Mouse (Mus musculus) ES-E14 (cell line): ENCODE results near the gene Hecw2.

Experiments
- CHD2 ChIP-seq: IDR thresholded peaks from 2 replicates; pipeline ENCODE4 v1.6.1; 2014; ENCODE audit warnings: mild to moderate bottlenecking, low read depth, low read length, inconsistent platforms
- HCFC1 ChIP-seq: IDR thresholded peaks from 2 replicates; pipeline ENCODE4 v1.6.1; 2012; ENCODE audit warnings: low read length, inconsistent platforms, borderline replicate concordance; ENCODE audit not compliant: insufficient read depth
- MAFK ChIP-seq: IDR thresholded peaks from 2 replicates; pipeline ENCODE4 v1.6.1; 2014; ENCODE audit warnings: mild to moderate bottlenecking, low read depth, low read length, inconsistent platforms; ENCODE audit not compliant: insufficient read depth
- ZC3H11A ChIP-seq: IDR thresholded peaks from 2 replicates; pipeline ENCODE4 v1.6.1; 2012; ENCODE audit warnings: low read depth, mild to moderate bottlenecking, inconsistent platforms, low read length, borderline replicate concordance
- ZNF384 ChIP-seq: IDR thresholded peaks from 2 replicates; pipeline ENCODE4 v1.6.1; 2012; ENCODE audit warnings: low read depth, low read length, inconsistent platforms

- TF ChIP-seq HCFC1 (no peak), CHD2 (no peak), ZNF384 (no peak), MAFK (no peak), ZC3H11A (no peak)
Measured at GRCm38 (mm10) chr1:53933308-53933707, 261.7 kb downstream of the Hecw2 start.
